Mouse (Mus musculus) hindbrain, embryonic 14.5 days (tissue): ENCODE measurements around the gene Gm42688. TPM values are rescaled to one million over a fixed set of nuclear protein-coding genes. Genes with fewer than 3 reads are reported as not detected.

Experiments used
- ATAC-seq: fragments of 200-750 bp; cut with Nextera tagmentation; 2 replicates; pipeline ENCODE4 v1.8.0; 2017; ENCODE audit warnings: moderate number of reproducible peaks, mild to moderate bottlenecking, moderate TSS enrichment, moderate library complexity; ENCODE audit not compliant: low FRiP score
- DNase-seq: peaks from one replicate; pipeline ENCODE4 v3.0.0-alpha.2; 2015; ENCODE audit warnings: low spot score
- H3K27ac ChIP-seq: fragments of 300-500 bp; sonication (generic); 2 replicates; pipeline ENCODE4 v1.5.1; 2014; ENCODE audit warnings: mild to moderate bottlenecking, moderate library complexity
- H3K27me3 ChIP-seq: fragments of 300-500 bp; sonication (generic); 2 replicates; pipeline ENCODE4 v1.6.1; 2014; ENCODE audit warnings: mild to moderate bottlenecking, low read length, mixed read lengths; ENCODE audit not compliant: control insufficient read depth, insufficient read depth
- H3K36me3 ChIP-seq: fragments of 300-500 bp; sonication (generic); replicated peaks from 2 replicates; pipeline ENCODE4 v1.6.1; 2014; ENCODE audit not compliant: control insufficient read depth, insufficient read depth
- H3K4me1 ChIP-seq: fragments of 300-500 bp; sonication (generic); replicated peaks from 2 replicates; pipeline ENCODE4 v1.6.1; 2014; ENCODE audit warnings: antibody characterized with exemption, low read length, mixed read lengths; ENCODE audit not compliant: control insufficient read depth, insufficient read depth
- H3K4me2 ChIP-seq: fragments of 300-500 bp; sonication (generic); replicated peaks from 2 replicates; pipeline ENCODE4 v1.6.1; 2014; ENCODE audit warnings: mild to moderate bottlenecking, moderate library complexity
- H3K4me3 ChIP-seq: fragments of 300-500 bp; sonication (generic); replicated peaks from 2 replicates; pipeline ENCODE4 v1.5.1; 2014; ENCODE audit warnings: mild to moderate bottlenecking, low read length
- H3K9ac ChIP-seq: fragments of 300-500 bp; sonication (generic); 2 replicates; pipeline ENCODE4 v1.6.1; 2014
- H3K9me3 ChIP-seq: fragments of 300-500 bp; sonication (generic); 2 replicates; pipeline ENCODE4 v1.6.1; 2016; ENCODE audit warnings: low read length; ENCODE audit not compliant: control insufficient read depth
- WGBS: fragments of 180-500 bp; shearing (Covaris S2); extraction: QIAGEN DNeasy Blood & Tissue Kit; methylation state at CpG from one replicate; pipeline ENCODE4 v1.1.7; 2014; 5-methylcytosine and 5-hydroxymethylcytosine counted together
- polyA plus RNA-seq: library from polyadenylated mRNA; unstranded; fragments of >200 nt; fragmentation: Nextera tagmentation; extraction: Ambion mirVana; gene quantifications from 2 replicates; pipeline ENCODE4 v1.2.1, GENCODE M21; 2014

Gene Gm42688
- polyA plus RNA-seq, 1 experiment from 2014 or later, result 4.9 TPM

- peaks cover 14% of the 10 kb centered on the region for H3K4me1 ChIP-seq
- peak overlapping the region; percentile 98 for H3K4me2 ChIP-seq
- H3K27me3 ChIP-seq, result peaks cover 53% of the 10 kb centered on the region
- DNase-seq, result peak; percentile 100
- peak overlapping the region; percentile 77 for H3K4me3 ChIP-seq
- H3K9me3 ChIP-seq, result no peaks in the 10 kb centered on the region
- peak overlapping the region; percentile 87 for H3K9ac ChIP-seq
- ATAC-seq, result peak; percentile 94
- peaks cover 20% of the 10 kb centered on the region; the same call in 1 of the 2 replicates for H3K36me3 ChIP-seq
- H3K27ac ChIP-seq, result peak overlapping the region; percentile 95
- WGBS, result under 1% methylated on average over 46 of the region's 46 CpGs
Observed at GRCm38 (mm10) chr6:83078324-83078858, 23.0 kb upstream of the Gm42688 start.

DNA sequence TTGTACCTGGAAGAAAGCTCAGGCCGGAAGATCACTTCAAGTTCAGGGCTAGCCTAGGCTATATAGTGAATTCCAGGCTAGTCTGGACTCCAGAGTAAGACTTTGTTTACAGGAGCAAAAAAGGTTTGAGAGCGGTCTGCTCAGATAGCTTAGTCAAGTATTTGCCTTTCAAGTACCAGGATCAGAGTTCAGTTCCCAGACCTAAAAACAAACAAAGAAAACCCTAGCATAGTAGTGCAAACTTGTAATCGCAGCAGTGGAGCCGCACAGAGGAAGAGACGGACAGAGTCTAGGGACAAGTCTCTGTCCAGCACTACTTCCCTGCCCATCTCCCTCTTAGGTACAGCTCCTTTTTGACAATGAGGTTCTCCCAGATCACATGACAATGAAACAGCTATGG, 21.2 kb upstream of the Gm42688 start:
- WGBS, result 94% methylated on average over 5 of the region's 5 CpGs

GRCm38 (mm10) chr6:83083497-83083896, 17.9 kb upstream of the Gm42688 start:
- no peak for ATAC-seq

More for the DNA sequence above, 21.2 kb upstream of the Gm42688 start:
- Histone ChIP-seq H3K9me3 (no peaks in the 10 kb centered on the region), H3K9ac (no peak overlapping the region), H3K4me2 (no peak overlapping the region), H3K27me3 (peaks cover 53% of the 10 kb centered on the region), H3K4me1 (peaks cover 14% of the 10 kb centered on the region), H3K36me3 (peaks cover 20% of the 10 kb centered on the region; the same call in 1 of the 2 replicates), H3K27ac (no peak overlapping the region), H3K4me3 (no peak overlapping the region)
- ATAC-seq (no peak), DNase-seq (no peak)

DNA sequence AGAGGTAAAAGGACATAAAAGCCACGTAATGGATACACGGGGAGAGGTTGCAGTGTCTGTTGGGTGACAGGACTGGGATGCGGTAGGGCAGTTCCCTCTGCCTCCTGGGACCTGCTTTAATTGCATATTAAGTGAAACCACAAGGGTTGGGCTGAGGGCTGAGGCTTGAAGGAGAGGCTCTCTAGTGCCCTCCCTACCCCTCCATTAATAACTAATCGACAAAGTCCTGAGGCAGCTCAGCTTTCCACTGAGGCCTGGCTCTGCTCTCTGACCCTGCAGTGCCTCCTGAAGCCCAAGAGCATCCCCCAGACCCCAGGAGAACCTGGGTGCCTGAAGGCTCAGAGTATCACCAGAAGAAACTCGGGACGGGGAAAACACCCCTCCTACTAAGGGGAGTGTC, 16.9 kb upstream of the Gm42688 start:
- ATAC-seq (no peak), DNase-seq (no peak)
- Histone ChIP-seq H3K27ac (no peak overlapping the region), H3K4me2 (no peak overlapping the region), H3K36me3 (peaks cover 20% of the 10 kb centered on the region; the same call in 1 of the 2 replicates), H3K27me3 (peaks cover 74% of the 10 kb centered on the region), H3K9ac (no peak overlapping the region), H3K4me3 (no peak overlapping the region), H3K4me1 (peaks cover 2% of the 10 kb centered on the region; the same call in 1 of the 2 replicates), H3K9me3 (no peaks in the 10 kb centered on the region)
- 4% methylated on average over 6 of the region's 6 CpGs for WGBS

More at GRCm38 (mm10) chr6:83083497-83083896, 17.9 kb upstream of the Gm42688 start:
- no peak for DNase-seq
- no peaks in the 10 kb centered on the region for H3K9me3 ChIP-seq
- H3K4me3 ChIP-seq, result no peak overlapping the region
- no peak overlapping the region for H3K9ac ChIP-seq
- H3K27ac ChIP-seq, result no peak overlapping the region
- peaks cover 66% of the 10 kb centered on the region for H3K27me3 ChIP-seq
- no peak overlapping the region for H3K4me2 ChIP-seq
- WGBS, result 14% methylated on average over 5 of the region's 5 CpGs
- peaks cover 10% of the 10 kb centered on the region for H3K4me1 ChIP-seq
- peaks cover 20% of the 10 kb centered on the region; the same call in 1 of the 2 replicates for H3K36me3 ChIP-seq

DNA sequence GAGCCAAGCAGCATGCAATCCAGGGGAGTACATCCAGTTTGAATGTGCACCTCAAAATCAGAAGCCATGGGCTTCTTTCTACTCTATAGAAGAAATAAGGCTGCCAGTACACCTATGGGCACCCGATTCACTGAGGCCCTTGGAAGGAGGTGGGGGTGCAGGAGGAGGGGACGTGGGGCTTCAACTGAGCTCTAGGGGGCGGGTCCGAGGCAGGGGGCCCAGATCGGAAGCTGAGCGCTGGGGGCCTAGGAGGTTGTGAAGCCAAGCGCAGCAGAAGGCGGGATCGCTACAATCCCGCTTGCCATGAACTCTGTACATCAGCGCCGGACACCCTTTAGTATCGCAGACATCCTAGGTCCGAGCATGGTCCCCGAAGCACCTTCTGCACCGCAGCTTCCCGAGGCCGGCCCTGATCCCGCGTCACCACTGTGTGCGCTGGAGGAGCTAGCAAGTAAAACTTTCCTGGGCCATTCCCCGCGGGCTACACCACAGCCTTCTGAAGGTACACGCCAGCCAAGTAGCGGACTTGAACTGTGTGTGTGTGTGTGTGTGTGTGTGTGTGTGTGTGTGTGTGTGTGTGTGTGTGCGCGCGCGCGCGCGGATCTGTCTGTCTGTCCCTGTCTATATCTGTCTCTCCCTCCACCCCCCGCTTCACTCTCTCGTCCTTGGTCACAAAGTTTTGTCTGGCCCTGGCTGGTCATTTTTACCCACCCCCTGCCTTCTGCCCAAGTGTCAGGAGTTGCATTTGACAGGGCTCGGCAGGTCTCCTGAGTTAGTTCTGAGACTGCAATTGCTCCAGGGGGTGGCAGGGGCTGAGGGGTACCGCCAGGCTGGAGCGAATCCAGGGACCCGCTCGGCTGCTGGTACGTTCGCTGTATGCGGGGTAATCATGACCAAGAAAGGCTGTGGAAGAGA, 15.0 kb upstream of the Gm42688 start, which contains the start of gene Lbx2:
Lbx2 (plus strand) TSS at position 247 of the 915 bp plus-strand sequence.
- ATAC-seq (no peak), DNase-seq (no peak)
- no peak within 1 kb of the TSS for H3K9ac ChIP-seq
- no peak within 1 kb of the TSS for H3K4me3 ChIP-seq
- 4% methylated on average over 42 of the region's 42 CpGs for WGBS
- H3K4me1 ChIP-seq, result no peaks in the 10 kb centered on the region
- H3K27me3 ChIP-seq, result peaks cover 91% of the 10 kb centered on the region
- peaks cover 10% of the 10 kb centered on the region; the same call in 1 of the 2 replicates for H3K36me3 ChIP-seq
- no peaks in the 10 kb centered on the region for H3K9me3 ChIP-seq
- H3K4me2 ChIP-seq, result peak within 1 kb of the TSS; percentile 31; the same call in 1 of the 2 replicates
- H3K27ac ChIP-seq, result no peak within 1 kb of the TSS

- no peak for ATAC-seq
- H3K4me3 ChIP-seq, result no peak overlapping the region
- H3K27ac ChIP-seq, result no peak overlapping the region
- no peaks in the 10 kb centered on the region for H3K9me3 ChIP-seq
- peak overlapping the region; percentile 31 for H3K4me2 ChIP-seq
- no peaks in the 10 kb centered on the region for H3K4me1 ChIP-seq
- peaks cover 2% of the 10 kb centered on the region; the same call in 1 of the 2 replicates for H3K36me3 ChIP-seq
- H3K9ac ChIP-seq, result no peak overlapping the region
- under 1% methylated on average over 47 of the region's 47 CpGs for WGBS
- peaks cover 84% of the 10 kb centered on the region for H3K27me3 ChIP-seq
- DNase-seq, result no peak
Observed at GRCm38 (mm10) chr6:83087205-83087925, 14.1 kb upstream of the Gm42688 start.

DNA sequence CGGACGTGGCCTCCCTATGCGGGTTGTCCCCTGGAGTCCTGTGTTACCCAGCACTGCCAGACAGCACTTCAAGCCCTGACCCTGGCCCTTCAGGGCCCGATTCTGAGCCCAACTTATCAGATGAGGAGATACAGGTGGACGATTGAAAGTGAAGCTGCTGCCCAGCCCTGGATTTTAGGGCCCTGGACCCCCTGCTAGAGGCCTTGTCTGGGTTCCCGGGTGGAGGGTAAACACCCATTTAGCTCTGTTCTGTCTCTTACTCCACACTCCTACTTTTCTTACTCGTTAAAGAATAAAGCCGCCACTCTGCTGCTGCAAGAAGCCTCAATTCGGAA, 13.5 kb upstream of the Gm42688 start:
- Histone ChIP-seq H3K9ac (no peak overlapping the region), H3K4me2 (no peak overlapping the region), H3K27me3 (peaks cover 84% of the 10 kb centered on the region), H3K4me1 (no peaks in the 10 kb centered on the region), H3K9me3 (no peaks in the 10 kb centered on the region), H3K4me3 (no peak overlapping the region), H3K27ac (no peak overlapping the region), H3K36me3 (no peaks in the 10 kb centered on the region)
- 4% methylated on average over 9 of the region's 9 CpGs for WGBS
- DNase-seq (no peak), ATAC-seq (no peak)

GRCm38 (mm10) chr6:83092416-83093127, 8.8 kb upstream of the Gm42688 start:
- DNase-seq, result no peak

More at GRCm38 (mm10) chr6:83092416-83093127, 8.8 kb upstream of the Gm42688 start:
- no peaks in the 10 kb centered on the region for H3K36me3 ChIP-seq
- H3K4me1 ChIP-seq, result no peaks in the 10 kb centered on the region
- H3K4me3 ChIP-seq, result no peak overlapping the region
- H3K27ac ChIP-seq, result no peak overlapping the region
- H3K9ac ChIP-seq, result no peak overlapping the region
- H3K27me3 ChIP-seq, result peaks cover 40% of the 10 kb centered on the region
- no peak overlapping the region for H3K4me2 ChIP-seq
- no peak for ATAC-seq
- no peaks in the 10 kb centered on the region for H3K9me3 ChIP-seq
- WGBS, result 36% methylated on average over 6 of the region's 6 CpGs
